Mouse (Mus musculus): ENCODE data around the gene Pde10a.

DNA sequence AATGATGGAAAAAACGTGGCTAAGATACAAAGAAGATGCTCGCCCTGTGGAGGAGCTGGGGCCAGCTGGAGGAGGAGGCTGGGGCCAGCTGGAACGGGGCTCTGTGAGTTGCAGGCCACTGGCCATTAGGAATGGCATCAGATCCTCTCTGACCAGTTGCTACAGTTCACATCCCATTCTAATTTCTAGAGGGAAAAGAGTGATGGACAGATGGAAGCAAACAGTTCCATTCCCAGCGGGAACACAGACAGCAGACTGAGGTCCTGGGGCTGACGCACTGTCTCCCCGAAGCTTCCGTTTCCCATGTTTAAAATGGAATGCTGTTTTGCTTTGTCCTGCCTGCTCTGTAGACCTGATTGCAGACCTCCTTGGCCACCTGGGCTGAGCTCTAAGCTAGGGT lies 161.2 kb downstream of the Pde10a start:
- TF ChIP-seq POLR2A (IDR thresholded peaks at IDR 0.05; ENCODE audit: insufficient read depth, low read depth, low read length) (no peak), CTCF (IDR thresholded peaks at IDR 0.05) (no peak), EP300 (IDR thresholded peaks at IDR 0.05; ENCODE audit: insufficient read depth, low read depth, low read length) (no peak)
